ENCODE assay signal across 18 mouse cellular contexts in genomic region chr16:23164443-23164842, GRCm38 (mm10). TPM values are rescaled to one million over a fixed set of nuclear protein-coding genes. Genes with fewer than 3 reads are reported as not detected.
DNase-seq lines count a peak whose midpoint lies in the region; ATAC-seq lines count a peak whose summit lies in the region.
"Had no signal": no experiment of that assay in that cellular context is flagged by ENCODE, and none has a peak within 500 bp of the region (broad histone marks: within the 10 kb centered on the region; RNA-seq: fewer than 3 reads in every experiment).

No protein-coding gene starts in this region.

- H3K27me3 ChIP-seq in lung, embryonic 15.5 days, result no peaks in the 10 kb centered on the region
- H3K27me3 ChIP-seq in heart, embryonic 14.5 days (ENCODE audit: control insufficient read depth, insufficient read depth, low read length), result no peaks in the 10 kb centered on the region
- H3K27me3 ChIP-seq: limb, embryonic 15.5 days had no signal

- no peak overlapping the region for H3K4me2 ChIP-seq in lung, embryonic 15.5 days
- no peak overlapping the region for H3K4me2 ChIP-seq in heart, embryonic 14.5 days (ENCODE audit: low read length)
- H3K4me2 ChIP-seq: limb, embryonic 15.5 days had no signal

- 54% methylated on average over 6 of the region's 6 CpGs for WGBS in lung, embryonic 15.5 days
- 49% methylated on average over 6 of the region's 6 CpGs for WGBS in heart, embryonic 14.5 days

- no peak overlapping the region for H3K9ac ChIP-seq in lung, embryonic 15.5 days
- H3K9ac ChIP-seq in heart, embryonic 14.5 days (ENCODE audit: low read length), result no peak overlapping the region
- H3K9ac ChIP-seq: limb, embryonic 15.5 days had no signal

- no peaks in the 10 kb centered on the region for H3K9me3 ChIP-seq in lung, embryonic 15.5 days
- H3K9me3 ChIP-seq in heart, embryonic 14.5 days (ENCODE audit: control insufficient read depth, low read length), result no peaks in the 10 kb centered on the region
- H3K9me3 ChIP-seq: embryonic facial prominence, embryonic 10.5 days; limb, embryonic 15.5 days had no signal

- no peaks in the 10 kb centered on the region for H3K4me1 ChIP-seq in lung, embryonic 15.5 days
- peaks cover 2 to 3% of the 10 kb centered on the region in 2 experiments; a peak in 1 of 4 replicates for H3K4me1 ChIP-seq in heart, embryonic 14.5 days (ENCODE audit: control insufficient read depth in 2 of 2, insufficient read depth in 2 of 2, low read length in 2 of 2)
- H3K4me1 ChIP-seq: embryonic facial prominence, embryonic 10.5 days; limb, embryonic 15.5 days had no signal

- DNase-seq in adrenal gland, adult 2 months, result peak; percentile 25
- no peak for DNase-seq in adrenal gland, postnatal 14 days
- no peak for DNase-seq in lung, postnatal 25 days (ENCODE audit: low spot score)
- peak; percentile 25 for DNase-seq in kidney, postnatal 14 days
- no peak for DNase-seq in cerebellum, postnatal 36 days
- DNase-seq in gastrocnemius, postnatal 25 days, result no peak
- DNase-seq: cerebellum, adult 18-20 months; layer of hippocampus, postnatal 36 days; right cerebral cortex, adult 18-20 months; thymus, adult 18-20 months had no signal

- H3K36me3 ChIP-seq in lung, embryonic 15.5 days, result no peaks in the 10 kb centered on the region
- H3K36me3 ChIP-seq in heart, embryonic 14.5 days (ENCODE audit: control insufficient read depth, insufficient read depth, low read length), result no peaks in the 10 kb centered on the region
- H3K36me3 ChIP-seq: embryonic facial prominence, embryonic 10.5 days; limb, embryonic 15.5 days had no signal

- H3K4me3 ChIP-seq in lung, embryonic 15.5 days, result no peak overlapping the region
- H3K4me3 ChIP-seq in heart, embryonic 14.5 days (ENCODE audit: control insufficient read depth in 1 of 2, insufficient read depth in 1 of 2, low read depth in 1 of 2, low read length in 2 of 2), result no peak overlapping the region
- H3K4me3 ChIP-seq: embryonic facial prominence, embryonic 10.5 days; limb, embryonic 15.5 days had no signal

- ATAC-seq in lung, embryonic 15.5 days (ENCODE audit: borderline replicate concordance, extremely low read depth, low FRiP score, low TSS enrichment), result no peak
- no peak for ATAC-seq in heart, embryonic 14.5 days (ENCODE audit: insufficient number of reproducible peaks, insufficient read depth, low FRiP score, low read depth)

- 0 out of 2 replicates have a peak overlapping the region, but pooled peaks have one; percentile 36 for H3K27ac ChIP-seq in lung, embryonic 15.5 days
- H3K27ac ChIP-seq in heart, embryonic 14.5 days (replicated peaks in 1 of 2; ENCODE audit: control insufficient read depth in 1 of 2, insufficient read depth in 1 of 2, low read depth in 2 of 2, low read length in 2 of 2), result peak overlapping the region; percentile 68
- H3K27ac ChIP-seq: embryonic facial prominence, embryonic 10.5 days; limb, embryonic 15.5 days had no signal

RNA-seq across cellular contexts. Expression of gene Adipoq, which starts 18.1 kb away (rescaled TPM):
- 100 to 1,000 TPM; 337 to 708 TPM for total RNA-seq in adrenal gland, adult 2 months (2021)
- polyA plus RNA-seq in adrenal gland, adult 2 months (2012; rRNA removed), result 138 and 239 TPM in 2 replicates
- 317 and 319 TPM in 2 replicates for total RNA-seq in adrenal gland, postnatal 14 days (2021)
- polyA plus RNA-seq in lung, embryonic 15.5 days (2015; fragmentation: Nextera tagmentation; extraction: Ambion mirVana), result 0.19 TPM in 1 of 2 replicates, not detected in the other
- polyA plus RNA-seq in heart, embryonic 14.5 days (2014; fragmentation: Nextera tagmentation; extraction: Ambion mirVana), result 0.15 TPM in 1 of 2 replicates, not detected in the other
- total RNA-seq in gastrocnemius, postnatal 25 days (2021), result 10 to 100 TPM in 1 of 2 experiments, 1 to 10 TPM in 1; 1.9 to 87.3 TPM
- total RNA-seq: hematopoietic stem cell, adult 5-6 weeks; layer of hippocampus, postnatal 36 days; megakaryocyte progenitor cell, adult 5-6 weeks had no signal
- polyA plus RNA-seq: embryonic facial prominence, embryonic 10.5 days; intestine, embryonic 14.5 days; limb, embryonic 15.5 days; neural tube, embryonic 14.5 days had no signal

RNA-seq across cellular contexts. Expression of gene Rfc4, which starts 36.9 kb away (rescaled TPM):
- total RNA-seq in adrenal gland, adult 2 months (2021), result 1 to 10 TPM; 3.4 to 7.8 TPM
- polyA plus RNA-seq in adrenal gland, adult 2 months (2012; rRNA removed), result not detected in 2 replicates
- total RNA-seq in adrenal gland, postnatal 14 days (2021), result 14.5 and 15.2 TPM in 2 replicates
- polyA plus RNA-seq in lung, embryonic 15.5 days (2015; fragmentation: Nextera tagmentation; extraction: Ambion mirVana), result 135 and 138 TPM in 2 replicates
- 84.8 and 86.4 TPM in 2 replicates for polyA plus RNA-seq in heart, embryonic 14.5 days (2014; fragmentation: Nextera tagmentation; extraction: Ambion mirVana)
- 1 to 10 TPM; 6.1 to 6.2 TPM for total RNA-seq in gastrocnemius, postnatal 25 days (2021)

RNA-seq across cellular contexts. Expression of gene Eif4a2, which starts 57.2 kb away (rescaled TPM):
- 100 to 1,000 TPM; 474 to 617 TPM for total RNA-seq in adrenal gland, adult 2 months (2021)
- polyA plus RNA-seq in adrenal gland, adult 2 months (2012; rRNA removed), result 24.3 and 27.9 TPM in 2 replicates
- total RNA-seq in adrenal gland, postnatal 14 days (2021), result 360 and 379 TPM in 2 replicates
- polyA plus RNA-seq in lung, embryonic 15.5 days (2015; fragmentation: Nextera tagmentation; extraction: Ambion mirVana), result 202 and 203 TPM in 2 replicates
- polyA plus RNA-seq in heart, embryonic 14.5 days (2014; fragmentation: Nextera tagmentation; extraction: Ambion mirVana), result 174 and 182 TPM in 2 replicates
- 100 to 1,000 TPM; 362 to 414 TPM for total RNA-seq in gastrocnemius, postnatal 25 days (2021)

Comparison
In these comparisons a context has a peak if more than half of its experiments do, and no peak if none do; other contexts are left out.
1. DNase-seq: peak in adrenal gland, adult 2 months (single experiment) and kidney, postnatal 14 days (single experiment); none in adrenal gland, postnatal 14 days (single experiment), lung, postnatal 25 days (single experiment), cerebellum, postnatal 36 days (0 of 2) and gastrocnemius, postnatal 25 days (single experiment).